Mouse (Mus musculus) small intestine, adult 2 months (tissue): ENCODE measurements around the gene Ece1.

ENCODE experiments used
- CTCF ChIP-seq: fragments of 200-500 bp; IDR thresholded peaks from 2 replicates; pipeline ENCODE4 v1.5.1; 2012; ENCODE audit warnings: low read depth, mild to moderate bottlenecking, control low read depth, inconsistent platforms, low read length, moderate library complexity, mixed read lengths; ENCODE audit not compliant: insufficient replicate concordance, insufficient read length; ENCODE audit errors: extremely low read depth
- POLR2A ChIP-seq: fragments of 200-500 bp; IDR thresholded peaks from 2 replicates; pipeline ENCODE4 v1.6.1; 2012; ENCODE audit warnings: low read depth, mild to moderate bottlenecking, control low read depth, inconsistent platforms, low read length, moderate library complexity

DNA sequence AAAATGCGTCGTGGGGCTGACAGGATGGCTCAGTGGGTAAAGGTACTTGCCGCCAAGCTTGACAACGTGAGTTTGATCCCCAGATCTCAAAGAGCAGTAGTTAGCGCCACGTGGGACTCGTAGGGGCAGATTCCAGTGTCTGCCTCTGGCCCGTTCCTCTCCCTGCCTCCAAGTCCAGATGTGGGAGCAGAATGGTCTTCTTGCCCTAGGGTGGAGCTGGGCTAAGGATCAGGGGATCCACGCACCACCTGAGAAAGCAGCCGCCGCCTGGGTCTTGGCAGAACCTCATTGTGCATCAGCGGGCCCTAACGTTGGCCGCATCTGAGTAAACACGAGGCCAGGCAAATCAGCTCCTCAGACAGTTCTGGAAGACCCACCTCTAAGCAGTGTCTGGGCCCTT is 61.0 kb downstream of the Ece1 start:
- TF ChIP-seq CTCF: no peak
- no peak for TF ChIP-seq POLR2A
